Mouse (Mus musculus) stomach, postnatal 0 days (tissue): ENCODE data around the gene Sdr39u1. TPM values are rescaled to one million over a fixed set of nuclear protein-coding genes. Genes with fewer than 3 reads are reported as not detected.
A peak's percentile ranks its signal among the peaks of the same experiment; 100 is the strongest.

ENCODE experiments used
- ATAC-seq: fragments of 200-750 bp; cut with Nextera tagmentation; 2 replicates; pipeline ENCODE4 v1.8.0; 2017; ENCODE audit not compliant: low FRiP score, low TSS enrichment
- DNase-seq: peaks from one replicate; pipeline ENCODE4 v3.0.0-alpha.2; 2016; ENCODE audit warnings: low spot score
- H3K27ac ChIP-seq: fragments of 300-500 bp; sonication (generic); replicated peaks from 2 replicates; pipeline ENCODE4 v1.5.1; 2014; ENCODE audit warnings: mild to moderate bottlenecking, control low read depth
- H3K27me3 ChIP-seq: fragments of 300-500 bp; sonication (generic); 2 replicates; pipeline ENCODE4 v1.6.1; 2014; ENCODE audit warnings: low read length; ENCODE audit not compliant: control insufficient read depth, insufficient read depth
- H3K36me3 ChIP-seq: fragments of 300-500 bp; sonication (generic); 2 replicates; pipeline ENCODE4 v1.6.1; 2014; ENCODE audit warnings: low read length, mixed read lengths; ENCODE audit not compliant: control insufficient read depth, insufficient read depth
- H3K4me1 ChIP-seq: fragments of 300-500 bp; sonication (generic); replicated peaks from 2 replicates; pipeline ENCODE4 v1.6.1; 2014; ENCODE audit warnings: antibody characterized with exemption; ENCODE audit not compliant: control insufficient read depth, insufficient read depth
- H3K4me2 ChIP-seq: fragments of 300-500 bp; sonication (generic); replicated peaks from 2 replicates; pipeline ENCODE4 v1.6.1; 2014; ENCODE audit warnings: low read depth, mild to moderate bottlenecking, control low read depth, moderate library complexity
- H3K4me3 ChIP-seq: fragments of 300-500 bp; sonication (generic); 2 replicates; pipeline ENCODE4 v1.5.1; 2014; ENCODE audit warnings: low read depth, low read length, control low read depth
- H3K9ac ChIP-seq: fragments of 300-500 bp; sonication (generic); 2 replicates; pipeline ENCODE4 v1.6.1; 2014; ENCODE audit warnings: mild to moderate bottlenecking, low read length, control low read depth, mixed read lengths
- H3K9me3 ChIP-seq: fragments of 300-500 bp; sonication (generic); 2 replicates; pipeline ENCODE4 v1.6.1; 2016; ENCODE audit warnings: low read length; ENCODE audit not compliant: control insufficient read depth
- CTCF ChIP-seq: IDR thresholded peaks from 2 replicates; pipeline ENCODE4 v1.5.1; 2016; ENCODE audit warnings: antibody characterized with exemption, low read depth, mild to moderate bottlenecking, moderate library complexity
- EP300 ChIP-seq: optimal IDR thresholded peaks from 2 replicates; pipeline ENCODE3; 2016; ENCODE audit warnings: antibody characterized with exemption
- WGBS: fragments of 180-500 bp; shearing (Covaris S2); extraction: QIAGEN DNeasy Blood & Tissue Kit; methylation state at CpG from one replicate; pipeline ENCODE4 v1.1.7; 2014; 5-methylcytosine and 5-hydroxymethylcytosine counted together
- polyA plus RNA-seq: library from polyadenylated mRNA; unstranded; fragments of >200 nt; fragmentation: Nextera tagmentation; extraction: Ambion mirVana; gene quantifications from 2 replicates; pipeline ENCODE4 v1.2.1, GENCODE M21; 2015

The Sdr39u1 gene
- polyA plus RNA-seq, 1 experiment from 2014 or later = 52.0 TPM

DNA sequence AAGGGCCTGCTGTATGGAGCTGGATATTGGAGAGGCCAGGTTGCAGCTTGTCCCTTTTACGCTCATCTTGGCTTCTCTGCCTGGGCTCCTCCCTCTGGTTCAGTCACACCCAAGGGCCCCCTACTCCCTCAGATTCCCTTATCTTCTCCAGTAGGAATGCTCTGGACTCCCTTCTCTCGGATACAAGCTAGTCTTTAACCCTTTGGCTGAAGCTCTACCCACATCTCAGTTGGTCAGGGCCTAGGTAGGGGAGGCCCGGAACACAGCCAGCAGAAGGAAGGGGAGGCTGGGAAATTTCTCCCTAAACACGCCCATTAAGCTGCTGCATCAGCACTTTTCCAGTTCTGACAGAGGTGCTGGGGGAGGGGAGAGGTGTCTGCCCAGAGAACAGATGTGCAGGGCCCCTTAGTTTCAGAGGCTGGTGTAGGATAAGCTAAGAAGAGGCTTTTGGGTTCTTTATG lies 45.0 kb downstream of the Sdr39u1 start:
- TF ChIP-seq CTCF (no peak), EP300 (no peak)
- Histone ChIP-seq H3K27ac (peak overlapping the region; percentile 92), H3K9me3 (no peaks in the 10 kb centered on the region), H3K27me3 (no peaks in the 10 kb centered on the region), H3K4me2 (peak overlapping the region; percentile 84), H3K4me1 (0 out of 2 replicates have a peak, but pooled peaks cover 4% of the 10 kb centered on the region), H3K4me3 (peak overlapping the region; percentile 58), H3K36me3 (no peaks in the 10 kb centered on the region), H3K9ac (peak overlapping the region; percentile 81)
- 8% methylated on average over 4 of the region's 4 CpGs for WGBS
- DNase-seq (peak; percentile 51), ATAC-seq (peak; percentile 48)

DNA sequence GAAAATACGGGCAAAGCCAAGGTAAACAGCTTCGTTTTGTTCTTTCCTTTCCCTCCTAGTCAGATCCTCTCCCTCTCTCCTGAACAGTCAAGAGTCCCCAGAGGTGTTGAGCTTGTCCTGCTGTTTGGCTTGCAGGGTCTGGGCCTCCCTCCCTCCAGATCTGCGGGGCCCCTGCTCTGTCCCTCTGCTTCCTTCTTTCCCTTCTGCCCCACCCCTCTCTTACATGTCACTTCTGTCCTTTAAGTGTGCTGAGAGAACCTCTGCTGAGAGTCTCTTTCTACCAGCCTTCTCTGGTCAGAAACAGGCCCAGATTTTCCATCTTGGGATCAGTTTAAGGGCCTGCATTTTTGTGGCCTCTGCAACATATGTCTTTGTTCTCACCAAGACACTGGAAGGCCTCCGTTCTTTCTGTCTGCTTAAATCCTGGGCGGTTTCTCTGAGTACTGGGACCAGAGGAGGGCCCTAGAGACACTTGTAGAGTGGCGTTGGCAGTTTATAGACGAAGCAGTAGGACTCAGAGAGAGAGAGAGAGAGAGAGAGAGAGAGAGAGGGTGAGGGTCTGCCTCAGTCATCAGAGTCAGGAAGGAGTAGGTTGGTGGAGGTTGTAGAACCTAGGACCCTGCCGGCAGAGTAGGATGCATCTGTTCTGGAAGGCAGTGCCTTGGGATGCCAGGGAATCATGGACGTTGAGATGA lies 45.5 kb downstream of the Sdr39u1 start:
- TF ChIP-seq CTCF (peak; percentile 2; the same call in 1 of the 2 replicates), EP300 (no peak)
- no peaks in the 10 kb centered on the region for H3K9me3 ChIP-seq
- peak overlapping the region; percentile 92 for H3K27ac ChIP-seq
- 0 out of 2 replicates have a peak, but pooled peaks cover 4% of the 10 kb centered on the region for H3K4me1 ChIP-seq
- H3K36me3 ChIP-seq = no peaks in the 10 kb centered on the region
- H3K4me3 ChIP-seq = peak overlapping the region; percentile 58
- ATAC-seq (peak; percentile 27; the same call in 1 of the 2 replicates), DNase-seq (peak; percentile 32)
- WGBS = 1% methylated on average over 9 of the region's 9 CpGs
- peak overlapping the region; percentile 81 for H3K9ac ChIP-seq
- H3K4me2 ChIP-seq = peak overlapping the region; percentile 84
- no peaks in the 10 kb centered on the region for H3K27me3 ChIP-seq

GRCm38 (mm10) chr14:55853621-55854285 lies 46.3 kb downstream of the Sdr39u1 start, which contains the start of gene Nynrin:
Gene Nynrin (plus strand): TSS chr14:55854010.
- DNase-seq (peak; percentile 76), ATAC-seq (peak; percentile 89)
- 0 out of 2 replicates have a peak, but pooled peaks cover 4% of the 10 kb centered on the region for H3K4me1 ChIP-seq
- peak within 1 kb of the TSS; percentile 81 for H3K9ac ChIP-seq
- H3K4me3 ChIP-seq = peak within 1 kb of the TSS; percentile 58
- H3K36me3 ChIP-seq = no peaks in the 10 kb centered on the region
- 4% methylated on average over 26 of the region's 33 CpGs for WGBS
- H3K27me3 ChIP-seq = no peaks in the 10 kb centered on the region
- H3K27ac ChIP-seq = peak within 1 kb of the TSS; percentile 92
- H3K9me3 ChIP-seq = no peaks in the 10 kb centered on the region
- TF ChIP-seq EP300 (no peak), CTCF (0 out of 2 replicates have a peak, but pooled peaks have one; percentile 7)
- H3K4me2 ChIP-seq = peak within 1 kb of the TSS; percentile 84

GRCm38 (mm10) chr14:55852646-55853551 lies 47.2 kb downstream of the Sdr39u1 start:
- Histone ChIP-seq H3K4me2 (peak overlapping the region; percentile 84), H3K4me1 (0 out of 2 replicates have a peak, but pooled peaks cover 4% of the 10 kb centered on the region), H3K9ac (peak overlapping the region; percentile 47; the same call in 1 of the 2 replicates), H3K27ac (peak overlapping the region; percentile 92), H3K36me3 (no peaks in the 10 kb centered on the region), H3K27me3 (no peaks in the 10 kb centered on the region), H3K4me3 (peak overlapping the region; percentile 58), H3K9me3 (no peaks in the 10 kb centered on the region)
- no peak for TF ChIP-seq EP300
- TF ChIP-seq CTCF = no peak
- DNase-seq = no peak
- ATAC-seq = peak; percentile 53
- 5% methylated on average over 11 of the region's 11 CpGs for WGBS

DNA sequence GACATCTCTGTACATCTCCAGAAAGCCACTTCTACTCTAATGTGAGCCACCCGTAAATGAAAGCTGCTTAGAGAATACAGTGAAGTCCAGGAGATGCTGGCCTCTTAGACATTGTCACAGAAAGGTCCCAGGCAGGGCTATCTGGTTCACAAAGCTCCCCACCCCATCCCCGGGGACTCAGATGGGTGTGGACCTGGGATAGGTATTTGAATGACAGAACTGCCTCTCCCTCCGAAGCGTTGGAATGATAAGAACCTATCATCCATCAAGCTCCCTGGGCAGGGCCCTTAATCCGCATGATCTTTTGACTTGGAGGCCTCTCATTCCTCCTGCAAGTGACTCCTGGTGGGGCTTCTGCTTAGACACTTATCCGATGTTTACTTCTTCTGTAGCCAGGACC lies 49.2 kb downstream of the Sdr39u1 start:
- Histone ChIP-seq H3K27ac (no peak overlapping the region), H3K4me2 (no peak overlapping the region), H3K4me1 (no peaks in the 10 kb centered on the region), H3K4me3 (no peak overlapping the region), H3K9ac (no peak overlapping the region), H3K27me3 (no peaks in the 10 kb centered on the region), H3K36me3 (no peaks in the 10 kb centered on the region), H3K9me3 (no peaks in the 10 kb centered on the region)
- no peak for TF ChIP-seq CTCF
- no peak for TF ChIP-seq EP300
- 39% methylated on average over 6 of the region's 6 CpGs for WGBS
- DNase-seq (no peak), ATAC-seq (no peak)

Other genes with a start within 250 kb of the Sdr39u1 start
- 46.5 and 50.6 TPM in 2 replicates for gene Mdp1, start 239.8 kb downstream of the Sdr39u1 start, polyA plus RNA-seq
- 24.8 and 26.8 TPM in 2 replicates for gene Gmpr2, start 228.4 kb downstream of the Sdr39u1 start, polyA plus RNA-seq
- gene Nedd8, start 228.2 kb downstream of the Sdr39u1 start, polyA plus RNA-seq = 402 and 425 TPM in 2 replicates
- gene Tinf2, start 218.5 kb downstream of the Sdr39u1 start, polyA plus RNA-seq = 17.5 and 17.8 TPM in 2 replicates
- gene Tgm1, start 186.4 kb downstream of the Sdr39u1 start, polyA plus RNA-seq = 79.0 and 80.6 TPM in 2 replicates
- 25.7 and 27.3 TPM in 2 replicates for gene Rabggta, start 178.0 kb downstream of the Sdr39u1 start, polyA plus RNA-seq
- 92.3 and 99.5 TPM in 2 replicates for gene Dhrs1, start 154.6 kb downstream of the Sdr39u1 start, polyA plus RNA-seq
- 16.8 and 19.8 TPM in 2 replicates for gene Nop9, start 154.6 kb downstream of the Sdr39u1 start, polyA plus RNA-seq
- gene Cideb, start 141.8 kb downstream of the Sdr39u1 start, polyA plus RNA-seq = 12.3 and 13.6 TPM in 2 replicates
- 3.2 and 3.8 TPM in 2 replicates for gene Ltb4r2, start 138.9 kb downstream of the Sdr39u1 start, polyA plus RNA-seq
- 1.8 TPM in 2 replicates for gene Ltb4r1, start 134.3 kb downstream of the Sdr39u1 start, polyA plus RNA-seq
- 2.3 and 2.5 TPM in 2 replicates for gene Adcy4, start 116.2 kb downstream of the Sdr39u1 start, polyA plus RNA-seq
- 8.7 and 13.2 TPM in 2 replicates for gene Ripk3, start 111.4 kb downstream of the Sdr39u1 start, polyA plus RNA-seq
- 11.2 and 12.5 TPM in 2 replicates for gene Nfatc4, start 77.1 kb downstream of the Sdr39u1 start, polyA plus RNA-seq
- gene Nynrin, start 46.3 kb downstream of the Sdr39u1 start, polyA plus RNA-seq = 2.8 and 3.2 TPM in 2 replicates
- gene Cbln3, start 15.9 kb downstream of the Sdr39u1 start, polyA plus RNA-seq = 0.56 and 0.65 TPM in 2 replicates
- gene Khnyn, start 15.3 kb downstream of the Sdr39u1 start, polyA plus RNA-seq = 6.4 and 7.5 TPM in 2 replicates
- gene Cma1, start 44.4 kb upstream of the Sdr39u1 start, polyA plus RNA-seq = 15.4 and 17.5 TPM in 2 replicates
- 0.23 TPM in 1 of 2 replicates, not detected in the other for gene Cma2, start 50.7 kb upstream of the Sdr39u1 start, polyA plus RNA-seq
- 0.13 TPM in 1 of 2 replicates, not detected in the other for gene Mcpt1, start 117.7 kb upstream of the Sdr39u1 start, polyA plus RNA-seq
- not detected in 2 replicates for gene Mcpt9, start 130.2 kb upstream of the Sdr39u1 start, polyA plus RNA-seq
- 1.7 and 1.8 TPM in 2 replicates for gene Mcpt2, start 141.7 kb upstream of the Sdr39u1 start, polyA plus RNA-seq
- 3.7 TPM in 2 replicates for gene Mcpt4, start 162.0 kb upstream of the Sdr39u1 start, polyA plus RNA-seq
- 0.16 and 0.30 TPM in 2 replicates for gene Mcpt8, start 185.0 kb upstream of the Sdr39u1 start, polyA plus RNA-seq
- 0.13 and 0.18 TPM in 2 replicates for gene Ctsg, start 202.3 kb upstream of the Sdr39u1 start, polyA plus RNA-seq
- gene Gzme, start 220.3 kb upstream of the Sdr39u1 start, polyA plus RNA-seq = not detected in 2 replicates
- gene Gzmd, start 232.3 kb upstream of the Sdr39u1 start, polyA plus RNA-seq = not detected in 2 replicates